ENCODE assay signal across 8 mouse cellular contexts in the genomic region with DNA sequence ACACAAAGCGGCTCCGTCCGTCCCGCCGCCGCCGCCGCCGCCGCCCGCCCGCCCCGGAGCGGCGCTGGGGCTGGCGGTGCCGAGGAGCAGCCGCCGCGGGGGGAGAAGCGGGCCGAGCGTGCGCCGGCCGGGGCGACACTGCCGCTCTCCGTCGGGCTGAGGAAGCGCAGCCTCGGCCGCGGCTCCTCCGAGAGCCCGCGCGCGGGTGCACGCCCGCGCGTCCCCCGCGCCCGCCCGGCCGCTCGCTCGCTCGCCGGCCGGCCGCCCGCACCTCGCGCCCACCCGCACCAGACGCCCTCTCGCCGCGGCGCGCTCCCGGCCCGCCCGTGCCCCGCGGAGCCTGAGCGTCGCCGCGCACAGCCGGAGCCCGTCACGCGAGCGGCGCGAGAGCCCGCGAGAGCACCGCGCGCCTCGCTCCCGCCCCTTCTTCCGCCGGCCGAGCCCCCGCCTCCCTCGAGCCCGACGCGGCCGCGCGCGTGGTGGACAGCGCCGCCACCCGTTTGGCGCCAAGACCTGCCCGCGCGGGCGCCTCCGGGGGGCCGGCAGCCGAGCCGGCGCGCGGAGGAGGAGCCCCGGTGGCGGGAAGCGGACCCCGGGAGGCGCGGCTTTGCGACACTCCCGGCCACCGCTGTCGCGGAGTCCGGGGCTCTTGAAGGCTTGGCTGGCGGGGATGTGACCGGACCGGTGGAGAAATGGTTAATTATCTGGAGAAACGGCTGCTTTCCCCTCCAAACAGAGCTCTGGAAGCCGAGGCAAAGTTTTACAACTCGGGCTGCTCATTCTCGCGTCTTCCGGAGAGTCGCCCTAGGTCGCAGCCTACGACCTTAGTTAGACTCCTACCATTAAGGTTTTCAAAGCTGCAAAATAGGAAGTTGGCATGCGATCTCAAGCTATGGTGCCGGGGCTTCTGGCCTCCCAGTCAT. TPM values are rescaled to one million over a fixed set of nuclear protein-coding genes. Genes with fewer than 3 reads are reported as not detected.
DNase-seq lines count a peak whose midpoint lies in the region; ATAC-seq lines count a peak whose summit lies in the region.

A gene (minus strand): TSS at position 438 of the 923 bp plus-strand sequence.

- peak; percentile 91 for ATAC-seq in forebrain, embryonic 11.5 days (replicated peaks; ENCODE audit: low FRiP score)
- ATAC-seq in heart, embryonic 16.5 days (replicated peaks; ENCODE audit: extremely low read depth, insufficient read depth, low FRiP score): peak; percentile 90
- ATAC-seq in liver, embryonic 15.5 days (ENCODE audit: insufficient read depth): peak; percentile 90
- ATAC-seq in neural tube, embryonic 12.5 days (ENCODE audit: low FRiP score, low read depth): peak; percentile 93

- 1% methylated on average over 75 of the region's 140 CpGs for WGBS in forebrain, embryonic 11.5 days
- WGBS in heart, embryonic 16.5 days: under 1% methylated on average over 122 of the region's 140 CpGs
- WGBS in liver, embryonic 15.5 days (ENCODE audit: insufficient replicate concordance): under 1% methylated on average over 77 of the region's 140 CpGs
- WGBS in neural tube, embryonic 12.5 days: under 1% methylated on average over 127 of the region's 140 CpGs

- H3K27ac ChIP-seq in forebrain, embryonic 11.5 days (ENCODE audit: low read depth, low read length): peak within 1 kb of the TSS; percentile 94
- H3K27ac ChIP-seq in heart, embryonic 16.5 days (ENCODE audit: low read length): peak within 1 kb of the TSS; percentile 92
- peak within 1 kb of the TSS; percentile 95 for H3K27ac ChIP-seq in liver, embryonic 15.5 days (replicated peaks)
- peak within 1 kb of the TSS; percentile 95 for H3K27ac ChIP-seq in neural tube, embryonic 12.5 days

- DNase-seq in CD8-positive naive resting alpha-beta T cell, adult 2 months (ENCODE audit: low read depth in 2 of 2, low spot score in 2 of 2): peak; percentile 69 to 75
- peak; percentile 79 for DNase-seq in c-Kit-positive CD71-negative TER-119-negative erythroid progenitor cells, embryonic 14.5 days (ENCODE audit: low read depth)
- peak; percentile 94 for DNase-seq in forebrain, embryonic 11.5 days (ENCODE audit: low spot score)
- DNase-seq in kidney, postnatal 36 days: peak; percentile 86 to 92
- DNase-seq in telencephalon, adult 2 months (ENCODE audit: low read depth, low spot score): peak; percentile 60

- no peaks in the 10 kb centered on the region; the same call in 1 of the 2 replicates for H3K36me3 ChIP-seq in forebrain, embryonic 11.5 days (ENCODE audit: control insufficient read depth, insufficient read depth, low read length)
- 0 out of 2 replicates have a peak, but pooled peaks cover 3% of the 10 kb centered on the region for H3K36me3 ChIP-seq in heart, embryonic 16.5 days (ENCODE audit: control insufficient read depth, insufficient read depth)
- peaks cover 23% of the 10 kb centered on the region for H3K36me3 ChIP-seq in liver, embryonic 15.5 days (replicated peaks)
- H3K36me3 ChIP-seq in neural tube, embryonic 12.5 days: peaks cover 5% of the 10 kb centered on the region; the same call in 1 of the 2 replicates

- H3K9ac ChIP-seq in forebrain, embryonic 11.5 days (ENCODE audit: low read length): peak within 1 kb of the TSS; percentile 99
- peak within 1 kb of the TSS; percentile 97 for H3K9ac ChIP-seq in heart, embryonic 16.5 days (ENCODE audit: low read length)
- peak within 1 kb of the TSS; percentile 96 for H3K9ac ChIP-seq in liver, embryonic 15.5 days
- peak within 1 kb of the TSS; percentile 98 for H3K9ac ChIP-seq in neural tube, embryonic 12.5 days

- peak within 1 kb of the TSS; percentile 99 for H3K4me3 ChIP-seq in forebrain, embryonic 11.5 days (ENCODE audit: low read depth, low read length)
- H3K4me3 ChIP-seq in heart, embryonic 16.5 days (ENCODE audit: low read length): peak within 1 kb of the TSS; percentile 95
- H3K4me3 ChIP-seq in liver, embryonic 15.5 days (replicated peaks): peak within 1 kb of the TSS; percentile 96
- peak within 1 kb of the TSS; percentile 97 for H3K4me3 ChIP-seq in neural tube, embryonic 12.5 days

- no peaks in the 10 kb centered on the region for H3K9me3 ChIP-seq in forebrain, embryonic 11.5 days (ENCODE audit: control insufficient read depth, low read length)
- no peaks in the 10 kb centered on the region for H3K9me3 ChIP-seq in heart, embryonic 16.5 days (replicated peaks; ENCODE audit: control insufficient read depth, low read length)
- H3K9me3 ChIP-seq in liver, embryonic 15.5 days (replicated peaks): no peaks in the 10 kb centered on the region
- H3K9me3 ChIP-seq in neural tube, embryonic 12.5 days: no peaks in the 10 kb centered on the region

- H3K4me2 ChIP-seq in forebrain, embryonic 11.5 days (ENCODE audit: low read depth, low read length, severe bottlenecking): peak within 1 kb of the TSS; percentile 77
- peak within 1 kb of the TSS; percentile 65 for H3K4me2 ChIP-seq in heart, embryonic 16.5 days (ENCODE audit: low read depth, low read length)
- peak within 1 kb of the TSS; percentile 87 for H3K4me2 ChIP-seq in liver, embryonic 15.5 days
- H3K4me2 ChIP-seq in neural tube, embryonic 12.5 days (replicated peaks): peak within 1 kb of the TSS; percentile 69

- no peaks in the 10 kb centered on the region for H3K27me3 ChIP-seq in forebrain, embryonic 11.5 days (ENCODE audit: control insufficient read depth, insufficient read depth, low read length)
- no peaks in the 10 kb centered on the region for H3K27me3 ChIP-seq in heart, embryonic 16.5 days (ENCODE audit: control insufficient read depth, insufficient read depth, low read length)
- H3K27me3 ChIP-seq in liver, embryonic 15.5 days: no peaks in the 10 kb centered on the region
- no peaks in the 10 kb centered on the region for H3K27me3 ChIP-seq in neural tube, embryonic 12.5 days (replicated peaks)

- 0 out of 2 replicates have a peak, but pooled peaks cover 8% of the 10 kb centered on the region for H3K4me1 ChIP-seq in forebrain, embryonic 11.5 days (replicated peaks; ENCODE audit: control insufficient read depth, insufficient read depth, low read length)
- peaks cover 21% of the 10 kb centered on the region for H3K4me1 ChIP-seq in heart, embryonic 16.5 days (ENCODE audit: control insufficient read depth, insufficient read depth, low read length)
- peaks cover 43% of the 10 kb centered on the region for H3K4me1 ChIP-seq in liver, embryonic 15.5 days (replicated peaks)
- H3K4me1 ChIP-seq in neural tube, embryonic 12.5 days: peaks cover 22% of the 10 kb centered on the region

RNA-seq across cellular contexts. Expression of the gene that starts here (rescaled TPM):
- polyA plus RNA-seq in forebrain, embryonic 11.5 days (2014; fragmentation: Nextera tagmentation; extraction: Ambion mirVana): 133 and 153 TPM in 2 replicates
- polyA plus RNA-seq in heart, embryonic 16.5 days (2015; fragmentation: Nextera tagmentation; extraction: Ambion mirVana): 32.3 and 32.6 TPM in 2 replicates
- 20.3 and 21.7 TPM in 2 replicates for polyA plus RNA-seq in liver, embryonic 15.5 days (2015; fragmentation: Nextera tagmentation; extraction: Ambion mirVana)
- polyA plus RNA-seq in neural tube, embryonic 12.5 days (2016; fragmentation: Nextera tagmentation; extraction: Ambion mirVana): 90.3 and 95.5 TPM in 2 replicates

Comparison
In these comparisons a context has a peak if more than half of its experiments do, and no peak if none do; other contexts are left out.
1. Peak in every context shown above with its lines: DNase-seq, ATAC-seq, H3K4me3 ChIP-seq and H3K27ac ChIP-seq.